Mouse (Mus musculus): ENCODE measurements at regions not wholly inside any gene's neighbourhood (a gene's known extent, or its start where the extent isn't known, plus 50 kb on each side); places are given as distances from the start of the nearest gene placed in this dataset.

DNA sequence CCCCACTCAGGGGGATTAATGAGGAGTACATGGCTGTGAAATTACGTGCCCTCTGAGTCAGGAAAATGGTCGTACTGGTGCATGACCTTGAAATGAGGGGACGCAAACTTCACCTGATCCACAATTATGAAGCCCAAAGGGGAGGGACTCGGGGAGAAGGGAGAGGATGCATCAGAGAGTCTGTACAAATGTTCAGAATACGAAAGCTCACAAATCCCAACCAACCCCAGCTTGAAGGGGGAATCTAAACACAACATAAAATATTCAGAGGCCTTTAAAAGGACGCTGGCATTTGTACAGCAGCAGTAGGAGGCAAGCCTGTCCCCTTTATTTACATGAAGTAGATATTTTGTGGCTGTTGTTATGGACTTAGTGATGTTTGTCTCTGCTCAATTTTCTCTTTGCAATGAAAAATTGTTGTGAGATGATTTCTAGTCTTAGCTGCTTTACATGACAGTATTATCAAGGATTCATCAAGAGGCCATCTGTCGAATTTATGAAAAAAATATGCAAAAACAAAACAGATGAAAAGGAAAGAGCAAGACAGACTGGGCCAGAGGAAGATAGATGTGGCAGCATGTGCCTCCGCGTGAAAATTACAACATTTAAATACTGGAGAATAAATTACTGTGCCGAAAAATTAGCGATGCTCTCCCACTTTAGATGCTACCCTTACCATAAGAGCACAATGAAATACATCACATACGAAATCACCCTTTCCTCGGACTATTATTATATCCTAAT lies 695.3 kb downstream of the 1700064H15Rik start:
- no peak for DNase-seq (ENCODE audit: low spot score in 2 of 2)

DNA sequence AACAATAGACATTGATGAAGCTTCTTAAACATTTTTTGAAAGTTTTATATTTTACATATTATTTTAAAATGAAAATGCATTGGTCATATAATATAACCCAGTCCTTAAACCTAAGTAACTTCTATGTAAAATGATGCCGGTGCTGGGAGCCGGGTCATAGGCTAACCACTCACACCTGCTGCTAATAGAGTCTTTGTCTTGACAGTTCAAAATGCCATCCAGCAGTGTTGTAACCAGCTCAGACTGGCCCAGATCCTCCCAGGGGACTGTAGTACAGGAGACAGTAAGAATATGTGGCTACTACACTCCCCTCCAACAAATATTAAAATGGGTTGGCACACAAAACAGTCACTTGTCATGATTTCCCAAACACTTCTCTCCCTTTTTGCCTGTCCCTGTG lies 693.6 kb downstream of the 1700064H15Rik start:
- no peak for DNase-seq (ENCODE audit: low spot score in 2 of 2)

- DNase-seq (ENCODE audit: low spot score in 2 of 2), result no peak
Observed at GRCm38 (mm10) chr3:18937333-18938122, 690.9 kb downstream of the 1700064H15Rik start.

GRCm38 (mm10) chr3:18941301-18942177 lies 686.9 kb downstream of the 1700064H15Rik start:
- DNase-seq (ENCODE audit: low spot score in 2 of 2), result no peak

DNA sequence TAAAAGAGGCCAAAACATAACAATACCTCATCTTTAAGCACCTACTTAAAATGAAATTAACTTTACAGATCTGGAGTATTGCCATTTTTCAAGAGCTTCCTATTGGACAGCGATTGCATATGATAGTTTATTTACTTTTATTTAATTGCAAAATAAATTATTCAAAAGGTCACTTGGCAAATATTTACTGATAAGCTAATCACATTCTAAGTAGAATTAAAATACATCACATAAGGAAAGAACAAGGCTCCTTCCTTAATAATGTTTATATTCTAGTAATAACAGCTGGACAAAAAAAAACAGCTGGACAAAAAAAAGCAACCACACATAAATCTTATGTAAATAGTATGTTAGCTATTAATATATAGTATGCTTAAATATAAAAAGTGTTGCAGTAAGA lies 668.1 kb downstream of the 1700064H15Rik start:
- no peak for DNase-seq (ENCODE audit: low spot score in 2 of 2)

DNA sequence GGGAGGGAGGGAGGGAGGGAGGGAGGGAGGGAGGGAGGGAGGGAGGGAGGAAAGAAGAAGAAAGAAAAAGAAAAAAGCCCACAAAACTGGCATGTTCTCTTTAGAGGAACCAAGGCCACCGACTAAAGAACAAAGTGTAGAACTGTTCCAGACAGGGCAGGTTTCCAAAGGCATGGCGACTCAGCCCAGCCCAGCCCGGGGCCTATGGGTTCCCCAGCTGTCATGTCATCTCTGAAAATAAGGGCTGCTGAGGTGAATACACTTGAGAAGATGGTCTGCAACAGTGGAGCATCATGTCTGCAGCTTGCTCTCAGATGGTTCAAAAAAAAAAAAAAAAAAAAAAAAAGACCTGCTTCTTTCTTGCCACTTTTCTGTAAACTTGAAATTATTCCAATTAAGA lies 639.8 kb downstream of the 1700064H15Rik start:
- no peak for DNase-seq (ENCODE audit: low spot score in 2 of 2)

GRCm38 (mm10) chr3:18989577-18990240 lies 638.8 kb downstream of the 1700064H15Rik start:
- DNase-seq (ENCODE audit: low spot score in 2 of 2), result no peak

DNA sequence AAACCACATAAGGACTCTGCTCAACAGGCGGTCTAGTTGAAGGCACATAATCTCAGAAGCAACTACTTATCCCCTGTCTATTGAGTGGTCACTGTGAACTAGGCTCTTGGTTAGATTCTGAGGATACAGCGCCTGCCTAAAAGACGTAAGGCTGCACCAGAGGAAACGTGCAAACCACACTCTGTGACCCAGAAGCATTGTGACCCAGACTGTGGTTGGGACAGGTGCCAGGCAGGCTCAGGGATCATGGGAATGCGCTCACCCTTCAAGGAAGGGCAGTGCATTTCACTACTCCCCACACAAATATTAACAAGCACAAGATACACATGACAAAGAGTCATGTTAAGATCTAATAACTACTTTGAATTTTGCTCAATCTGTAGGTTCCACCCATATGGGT lies 628.3 kb downstream of the 1700064H15Rik start:
- DNase-seq (ENCODE audit: low spot score in 2 of 2), result no peak

GRCm38 (mm10) chr3:19002056-19002455 lies 626.4 kb downstream of the 1700064H15Rik start:
- no peak for DNase-seq (ENCODE audit: low spot score in 2 of 2)

DNA sequence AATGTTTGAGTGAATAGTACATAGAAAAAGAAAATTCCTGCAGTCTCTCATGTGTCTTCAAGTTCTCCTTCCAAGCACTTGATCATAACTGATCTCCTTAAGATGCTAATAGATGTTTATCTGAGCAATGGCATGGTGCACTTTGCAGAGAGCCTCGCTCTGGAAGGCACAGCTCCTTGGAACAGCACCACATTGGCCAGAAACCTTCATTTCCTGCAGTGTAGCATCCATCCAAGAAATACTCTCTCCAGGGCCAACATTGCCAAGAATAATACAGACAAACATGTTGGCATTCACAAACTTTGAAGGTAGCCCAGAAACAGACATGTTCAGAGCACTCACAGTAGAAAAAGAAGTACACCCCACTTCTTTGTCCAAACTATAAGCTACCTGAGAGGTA lies 623.7 kb downstream of the 1700064H15Rik start:
- DNase-seq (ENCODE audit: low spot score in 2 of 2), result no peak

GRCm38 (mm10) chr3:19044566-19044965 lies 583.9 kb downstream of the 1700064H15Rik start:
- DNase-seq (ENCODE audit: low spot score in 2 of 2), result no peak

- no peak for DNase-seq (ENCODE audit: low spot score in 2 of 2)
Observed at GRCm38 (mm10) chr3:19045933-19046332, 582.5 kb downstream of the 1700064H15Rik start.

GRCm38 (mm10) chr3:19046610-19047009 lies 581.9 kb downstream of the 1700064H15Rik start:
- no peak for DNase-seq (ENCODE audit: low spot score in 2 of 2)

DNA sequence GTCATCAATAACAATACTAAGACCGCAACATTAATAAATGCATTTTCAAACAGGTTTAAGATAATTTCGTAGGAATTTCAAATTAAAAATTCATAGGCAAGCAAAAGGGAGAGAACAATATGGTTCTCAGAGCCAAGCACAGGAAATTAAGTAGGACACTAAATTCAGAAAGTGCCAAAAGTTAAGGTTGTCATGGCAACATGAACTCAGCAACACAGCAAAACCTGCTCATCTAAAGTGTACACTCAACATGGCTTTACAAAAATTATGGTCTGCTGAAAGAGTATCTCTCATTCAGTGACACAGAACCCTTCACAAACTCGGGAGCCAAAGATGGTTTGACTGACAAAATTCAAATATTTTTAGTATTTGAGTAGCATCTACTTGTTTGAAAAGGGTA lies 572.5 kb downstream of the 1700064H15Rik start:
- DNase-seq (ENCODE audit: low spot score in 2 of 2), result no peak

DNA sequence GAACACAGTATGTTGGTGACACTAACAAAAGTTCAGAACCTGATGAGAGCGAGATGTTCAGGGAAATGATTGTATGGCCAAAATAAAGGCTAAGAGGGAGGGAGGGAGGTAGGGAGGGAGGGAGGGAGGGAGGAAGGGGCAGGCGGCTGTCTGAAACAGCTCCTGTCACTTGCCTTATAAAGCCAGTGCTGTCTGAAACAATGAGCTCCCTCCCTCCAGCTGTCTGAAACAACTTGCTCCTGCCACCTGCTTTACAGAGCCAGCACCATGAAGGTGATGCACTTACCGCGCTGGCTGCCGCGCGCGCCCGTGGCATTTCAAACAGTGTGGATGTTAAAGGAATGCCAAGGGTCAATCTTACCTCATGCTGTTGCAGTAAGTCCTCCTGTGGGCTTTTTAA lies 571.9 kb downstream of the 1700064H15Rik start:
- no peak for DNase-seq (ENCODE audit: low spot score in 2 of 2)

- no peak for DNase-seq (ENCODE audit: low spot score in 2 of 2)
Observed at GRCm38 (mm10) chr3:19059906-19060870, 568.3 kb downstream of the 1700064H15Rik start.

DNA sequence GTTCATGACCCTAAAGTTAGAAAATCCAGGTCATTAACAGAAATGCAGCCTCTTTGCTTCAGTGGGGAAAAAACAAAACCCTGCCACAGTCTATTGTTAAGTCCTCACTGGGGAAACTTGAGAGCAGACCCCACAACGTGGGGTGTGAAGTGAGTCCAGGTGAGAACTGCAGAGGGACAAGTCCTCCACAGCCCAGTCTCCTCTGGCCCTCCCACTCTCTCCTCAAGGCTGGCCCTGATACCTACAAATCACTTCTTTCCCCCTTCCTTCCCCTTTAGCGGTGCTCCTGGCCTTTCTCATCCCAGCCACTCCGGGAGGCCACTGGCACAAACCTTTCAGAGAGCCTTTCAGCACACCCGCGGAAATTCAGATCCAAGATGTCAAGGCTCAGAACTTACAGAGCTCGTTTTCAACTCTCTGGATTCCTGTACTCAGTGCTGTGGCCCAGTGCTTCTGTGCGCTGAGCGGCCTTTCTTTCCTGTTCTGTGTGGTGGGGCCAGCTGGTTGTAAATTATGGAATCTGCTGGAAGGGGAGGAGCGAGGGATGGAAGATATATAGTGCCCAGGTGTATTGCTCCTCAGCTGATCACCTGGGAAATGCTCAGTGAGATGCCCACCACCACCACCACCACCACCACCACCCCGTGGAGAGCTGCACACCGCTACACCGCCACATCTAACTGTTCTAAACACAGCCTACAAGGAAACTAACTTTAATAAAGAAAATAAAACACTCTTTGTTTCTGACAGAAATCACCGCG lies 566.8 kb downstream of the 1700064H15Rik start:
- no peak for DNase-seq (ENCODE audit: low spot score in 2 of 2)

DNA sequence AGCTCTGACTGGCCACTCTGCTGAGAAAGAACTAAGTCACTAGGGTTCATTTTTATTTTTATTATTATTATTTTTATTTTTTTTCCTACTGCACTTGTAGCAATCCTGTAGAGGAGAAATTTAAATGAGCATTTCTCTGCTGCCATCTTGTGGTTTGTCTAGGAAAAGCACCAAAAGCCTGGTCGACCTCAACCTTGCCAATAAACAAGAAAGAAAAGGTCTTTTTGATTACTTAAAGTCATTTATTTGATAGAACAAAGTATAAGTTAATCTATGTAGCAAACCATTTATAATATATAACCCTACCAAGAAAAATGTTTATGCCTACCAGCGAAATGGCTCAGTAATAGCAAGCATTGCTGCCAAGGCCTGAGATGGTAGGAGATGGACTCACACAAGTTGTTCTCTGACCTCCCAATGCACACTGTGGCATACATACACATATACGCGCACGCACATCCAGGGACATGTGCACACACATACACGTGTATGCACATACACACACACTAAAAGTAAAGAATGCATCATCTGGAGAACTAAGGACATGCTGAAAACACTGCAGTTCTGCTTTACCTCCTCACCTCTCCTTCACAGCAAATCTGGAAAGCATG lies 566.1 kb downstream of the 1700064H15Rik start:
- no peak for DNase-seq (ENCODE audit: low spot score in 2 of 2)

- DNase-seq (ENCODE audit: low spot score in 2 of 2), result no peak
Observed at GRCm38 (mm10) chr3:19067141-19067757, 561.2 kb downstream of the 1700064H15Rik start.
